Comparison of ENCODE assay signal across 9 mouse cellular contexts in the genomic region with DNA sequence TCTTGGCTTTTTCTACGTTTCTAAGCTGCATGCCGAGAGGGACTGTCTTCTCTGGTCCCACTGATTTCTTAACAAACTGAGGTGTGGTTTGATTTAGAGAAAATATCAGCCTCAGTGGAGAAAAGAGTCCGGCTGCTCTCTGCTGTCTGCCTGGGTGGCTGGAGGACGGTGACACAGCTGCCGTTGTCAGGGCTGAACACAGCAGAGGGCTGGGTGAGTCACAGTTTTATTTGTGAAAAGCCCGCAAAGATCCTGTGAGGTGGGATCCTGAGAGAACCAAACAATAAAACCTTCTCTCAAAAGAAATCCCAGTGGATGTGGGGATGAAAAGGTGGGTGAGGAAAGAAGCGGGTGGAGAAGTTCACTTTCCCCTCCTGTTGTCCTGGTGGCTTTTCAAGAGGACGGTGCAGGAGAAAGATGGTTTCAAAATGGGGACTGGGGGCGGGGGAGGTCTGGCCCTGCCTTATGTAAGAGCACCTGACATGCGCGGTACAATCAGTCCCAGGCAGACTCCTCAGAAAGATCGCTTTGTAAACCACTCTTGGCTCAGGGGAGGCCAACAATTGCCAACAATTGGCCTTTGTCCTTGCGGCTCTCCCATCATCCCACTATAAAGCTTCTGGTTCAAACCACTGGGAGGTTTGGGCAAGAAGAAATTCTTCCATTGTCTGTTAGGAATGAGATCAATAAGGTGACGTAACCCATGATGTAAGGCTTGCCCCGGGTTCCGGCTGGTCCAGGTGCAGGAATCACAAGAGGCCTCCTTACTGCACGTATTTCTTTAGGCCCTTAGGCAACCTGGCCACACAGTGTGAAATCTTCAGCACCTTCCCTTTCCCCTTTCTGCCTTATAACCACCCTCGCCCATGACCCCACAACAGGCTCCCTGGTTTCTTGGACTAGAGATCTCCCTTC. TPM values are rescaled to one million over a fixed set of nuclear protein-coding genes. Genes with fewer than 3 reads are reported as not detected.
DNase-seq lines count a peak whose midpoint lies in the region; ATAC-seq lines count a peak whose summit lies in the region.
"Had no signal": no experiment of that assay in that cellular context is flagged by ENCODE, and none has a peak within 500 bp of the region (broad histone marks: within the 10 kb centered on the region; RNA-seq: fewer than 3 reads in every experiment).

No protein-coding gene starts in this region.

- ATAC-seq in hindbrain, embryonic 15.5 days (ENCODE audit: low FRiP score, low read depth) = peak; percentile 93
- ATAC-seq in neural tube, embryonic 14.5 days (ENCODE audit: low read depth) = peak; percentile 94
- no peak for ATAC-seq in kidney, embryonic 15.5 days (replicated peaks; ENCODE audit: low FRiP score)
- ATAC-seq: Patski had no signal

- no peaks in the 10 kb centered on the region for H3K9me3 ChIP-seq in hindbrain, embryonic 15.5 days
- no peaks in the 10 kb centered on the region for H3K9me3 ChIP-seq in neural tube, embryonic 14.5 days (ENCODE audit: control insufficient read depth, low read length)
- H3K9me3 ChIP-seq in kidney, embryonic 15.5 days (replicated peaks) = no peaks in the 10 kb centered on the region

- DNase-seq in left cerebral cortex, adult 11 months (ENCODE audit: low spot score) = peak; percentile 59
- no peak for DNase-seq in left cerebral cortex, postnatal 4 days
- peak; percentile 41 for DNase-seq in cerebellum, adult 9-10 months
- DNase-seq in T-cell, adult 2 months (ENCODE audit: low spot score) = no peak
- no peak for DNase-seq in heart, adult 9 months (ENCODE audit: low spot score in 2 of 2)

- H3K27ac ChIP-seq in hindbrain, embryonic 15.5 days (replicated peaks) = peak overlapping the region; percentile 62
- H3K27ac ChIP-seq in neural tube, embryonic 14.5 days (ENCODE audit: low read depth, low read length) = peak overlapping the region; percentile 60; the same call in 1 of the 2 replicates
- H3K27ac ChIP-seq in kidney, embryonic 15.5 days = no peak overlapping the region

- H3K4me1 ChIP-seq in hindbrain, embryonic 15.5 days (replicated peaks) = peaks cover 10% of the 10 kb centered on the region
- H3K4me1 ChIP-seq in neural tube, embryonic 14.5 days (ENCODE audit: control insufficient read depth, insufficient read depth, low read length) = no peaks in the 10 kb centered on the region
- H3K4me1 ChIP-seq in kidney, embryonic 15.5 days = no peaks in the 10 kb centered on the region

- intact Hi-C loops in left cerebral cortex, postnatal 4 days (cut with DNase I) = no loop called here

- H3K36me3 ChIP-seq in hindbrain, embryonic 15.5 days = no peaks in the 10 kb centered on the region
- H3K36me3 ChIP-seq in neural tube, embryonic 14.5 days (ENCODE audit: control insufficient read depth, insufficient read depth, low read length) = no peaks in the 10 kb centered on the region
- H3K36me3 ChIP-seq in kidney, embryonic 15.5 days = no peaks in the 10 kb centered on the region

- H3K9ac ChIP-seq in hindbrain, embryonic 15.5 days = 0 out of 2 replicates have a peak overlapping the region, but pooled peaks have one; percentile 14
- peak overlapping the region; percentile 39 for H3K9ac ChIP-seq in neural tube, embryonic 14.5 days (replicated peaks; ENCODE audit: low read depth, low read length)
- no peak overlapping the region for H3K9ac ChIP-seq in kidney, embryonic 15.5 days

- peak overlapping the region; percentile 11 for H3K4me3 ChIP-seq in hindbrain, embryonic 15.5 days
- no peak overlapping the region for H3K4me3 ChIP-seq in neural tube, embryonic 14.5 days (ENCODE audit: low read depth, low read length)
- no peak overlapping the region for H3K4me3 ChIP-seq in kidney, embryonic 15.5 days (replicated peaks)

- WGBS in hindbrain, embryonic 15.5 days = 24% methylated on average over 18 of the region's 18 CpGs
- WGBS in neural tube, embryonic 14.5 days = 22% methylated on average over 18 of the region's 18 CpGs
- 67% methylated on average over 18 of the region's 18 CpGs for WGBS in kidney, embryonic 15.5 days

- no peaks in the 10 kb centered on the region for H3K27me3 ChIP-seq in hindbrain, embryonic 15.5 days
- no peaks in the 10 kb centered on the region for H3K27me3 ChIP-seq in neural tube, embryonic 14.5 days (ENCODE audit: control insufficient read depth, insufficient read depth, low read length)
- H3K27me3 ChIP-seq in kidney, embryonic 15.5 days = no peaks in the 10 kb centered on the region
- H3K27me3 ChIP-seq: Patski had no signal

- peak overlapping the region; percentile 50 for H3K4me2 ChIP-seq in hindbrain, embryonic 15.5 days
- peak overlapping the region; percentile 44 for H3K4me2 ChIP-seq in neural tube, embryonic 14.5 days (ENCODE audit: low read depth, low read length)
- H3K4me2 ChIP-seq in kidney, embryonic 15.5 days = no peak overlapping the region

RNA-seq across cellular contexts. Expression of gene Aqp11, which starts 19.1 kb away (rescaled TPM):
- 10 to 100 TPM; 15.5 to 18.0 TPM for total RNA-seq in left cerebral cortex, postnatal 4 days (2021)
- 19.4 and 22.1 TPM in 2 replicates for polyA plus RNA-seq in hindbrain, embryonic 15.5 days (2015; fragmentation: Nextera tagmentation; extraction: Ambion mirVana)
- polyA plus RNA-seq in neural tube, embryonic 14.5 days (2014; fragmentation: Nextera tagmentation; extraction: Ambion mirVana) = 20.7 and 20.8 TPM in 2 replicates
- 16.5 and 18.5 TPM in 2 replicates for polyA plus RNA-seq in kidney, embryonic 15.5 days (2015; fragmentation: Nextera tagmentation; extraction: Ambion mirVana)

RNA-seq across cellular contexts. Expression of gene Pak1, which starts 31.1 kb away (rescaled TPM):
- total RNA-seq in left cerebral cortex, postnatal 4 days (2021) = 100 to 1,000 TPM; 162 to 172 TPM
- polyA plus RNA-seq in hindbrain, embryonic 15.5 days (2015; fragmentation: Nextera tagmentation; extraction: Ambion mirVana) = 130 and 141 TPM in 2 replicates
- polyA plus RNA-seq in neural tube, embryonic 14.5 days (2014; fragmentation: Nextera tagmentation; extraction: Ambion mirVana) = 148 and 155 TPM in 2 replicates
- 16.4 and 17.2 TPM in 2 replicates for polyA plus RNA-seq in kidney, embryonic 15.5 days (2015; fragmentation: Nextera tagmentation; extraction: Ambion mirVana)

Comparison
In these comparisons a context has a peak if more than half of its experiments do, and no peak if none do; other contexts are left out.
1. DNase-seq: peak in left cerebral cortex, adult 11 months (single experiment) and cerebellum, adult 9-10 months (single experiment); none in left cerebral cortex, postnatal 4 days (single experiment), T-cell, adult 2 months (single experiment) and heart, adult 9 months (0 of 2).